Mouse (Mus musculus): ENCODE results near the gene Galnt18. TPM values are rescaled to one million over a fixed set of nuclear protein-coding genes. Genes with fewer than 3 reads are reported as not detected.

Galnt18 gene
- polyA plus RNA-seq, 1 experiment, result 13.4 TPM

DNA sequence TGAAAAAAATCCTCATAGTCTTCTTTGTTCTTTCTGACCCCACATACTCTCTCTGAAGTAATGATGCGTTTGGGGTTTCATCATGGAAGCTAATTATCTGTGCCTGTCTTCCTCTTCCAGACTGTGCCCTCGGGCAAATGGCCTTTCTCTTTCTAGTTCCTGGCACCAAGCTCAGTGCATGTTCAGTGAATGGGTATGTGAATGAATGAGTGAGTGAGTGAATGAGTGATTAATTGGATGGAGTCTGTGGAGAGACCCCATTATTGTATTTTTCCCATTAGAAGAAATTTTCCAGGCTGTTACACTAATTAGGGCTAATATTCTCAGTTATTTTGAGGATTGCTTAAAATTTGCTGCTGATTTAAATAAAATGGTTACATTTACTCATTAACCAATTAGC lies 279.2 kb downstream of the Galnt18 start:
- DNase-seq (ENCODE audit: low read depth), result peak; percentile 78
- no peak for TF ChIP-seq POLR2A (IDR thresholded peaks at IDR 0.05; ENCODE audit: borderline replicate concordance, extremely low read depth, insufficient read depth, insufficient read length, poor library complexity, severe bottlenecking)
- no peak for TF ChIP-seq CTCF (IDR thresholded peaks at IDR 0.05; ENCODE audit: borderline replicate concordance, extremely low read depth, insufficient read depth, insufficient read length)

DNA sequence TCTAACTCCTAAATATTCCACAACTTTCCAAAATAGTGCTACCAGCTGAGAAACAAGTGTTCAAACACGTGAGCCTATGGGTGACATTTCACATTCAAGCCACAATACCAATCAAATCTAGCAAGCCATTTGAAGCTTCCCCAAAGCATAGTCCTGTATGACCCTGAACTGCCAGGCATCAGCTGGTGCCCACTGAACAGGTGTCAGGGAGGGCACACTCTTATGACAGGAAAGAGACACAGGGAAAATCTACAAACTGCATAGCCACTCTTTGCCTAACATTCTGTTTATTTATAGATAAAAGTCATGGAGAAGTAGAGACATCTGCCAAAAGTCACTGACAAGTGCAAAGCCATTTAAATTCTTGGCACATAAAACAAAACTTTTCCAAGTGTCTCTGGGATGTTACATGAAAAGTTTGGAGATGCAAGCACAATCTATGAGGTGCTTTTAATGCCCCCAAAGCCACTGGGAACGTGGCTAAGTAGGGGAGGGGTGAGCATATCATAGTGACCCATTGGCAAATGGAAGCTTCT lies 280.5 kb downstream of the Galnt18 start:
- TF ChIP-seq CTCF (IDR thresholded peaks at IDR 0.05; ENCODE audit: borderline replicate concordance, extremely low read depth, insufficient read depth, insufficient read length) (no peak), POLR2A (IDR thresholded peaks at IDR 0.05; ENCODE audit: borderline replicate concordance, extremely low read depth, insufficient read depth, insufficient read length, poor library complexity, severe bottlenecking) (no peak)
- no peak for DNase-seq (ENCODE audit: low read depth)

DNA sequence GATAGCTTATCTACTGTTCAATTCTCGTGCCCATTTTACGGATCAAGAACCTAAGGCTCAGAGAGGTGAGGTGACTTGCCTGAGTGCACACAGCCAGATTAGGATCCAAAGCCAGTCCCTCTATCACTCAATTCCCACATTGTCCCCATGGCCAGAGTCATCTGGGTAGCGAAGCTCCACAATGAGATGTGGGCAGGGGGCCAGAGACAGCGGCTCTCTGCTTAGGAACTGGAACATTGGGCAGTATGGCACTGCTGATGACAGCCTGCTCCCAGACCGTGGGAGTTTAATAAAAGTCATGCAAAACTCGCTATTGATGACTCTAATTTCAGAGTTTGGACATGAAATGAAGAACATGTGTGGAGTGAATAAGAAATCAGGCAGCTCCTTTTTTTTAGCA lies 282.6 kb downstream of the Galnt18 start:
- TF ChIP-seq CTCF (IDR thresholded peaks at IDR 0.05; ENCODE audit: borderline replicate concordance, extremely low read depth, insufficient read depth, insufficient read length), result no peak
- TF ChIP-seq POLR2A (IDR thresholded peaks at IDR 0.05; ENCODE audit: borderline replicate concordance, extremely low read depth, insufficient read depth, insufficient read length, poor library complexity, severe bottlenecking), result no peak
- peak; percentile 11 for DNase-seq (ENCODE audit: low read depth)

DNA sequence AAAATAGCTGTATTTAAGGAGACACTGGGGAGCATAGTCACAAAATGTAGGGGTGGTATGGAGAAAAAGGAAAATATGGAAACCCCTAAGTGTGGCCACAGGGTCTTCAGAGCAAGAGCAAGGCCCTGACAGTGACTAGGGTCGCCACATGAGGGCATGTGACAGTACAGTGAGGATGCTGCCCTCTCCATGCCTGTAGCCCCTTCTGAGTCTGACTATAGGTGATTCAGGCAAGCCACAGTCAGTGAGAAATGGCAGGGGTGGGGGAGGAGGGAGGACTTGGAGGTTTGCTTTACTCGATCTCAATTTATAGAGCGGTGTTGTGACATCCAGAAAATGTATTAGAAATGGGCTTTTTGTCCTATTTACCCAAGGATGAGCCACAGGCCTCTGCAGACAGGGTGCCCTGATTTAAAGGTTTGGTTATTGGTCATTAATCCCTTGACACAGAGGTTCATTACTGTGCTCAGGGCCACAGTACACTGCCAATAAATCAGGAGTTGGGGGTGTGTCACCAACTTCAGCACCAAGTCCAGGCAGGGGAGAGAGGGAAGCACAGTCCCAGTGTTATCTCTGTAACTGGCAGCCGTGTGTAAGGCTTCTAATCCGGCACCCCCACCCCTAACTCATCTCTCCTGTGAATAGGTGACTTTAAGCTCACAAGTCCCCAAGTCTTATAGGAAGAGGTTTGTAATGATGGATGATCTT lies 287.4 kb downstream of the Galnt18 start:
- TF ChIP-seq CTCF (IDR thresholded peaks at IDR 0.05; ENCODE audit: borderline replicate concordance, extremely low read depth, insufficient read depth, insufficient read length), result no peak
- no peak for TF ChIP-seq POLR2A (IDR thresholded peaks at IDR 0.05; ENCODE audit: borderline replicate concordance, extremely low read depth, insufficient read depth, insufficient read length, poor library complexity, severe bottlenecking)
- DNase-seq (ENCODE audit: low read depth), result no peak

DNA sequence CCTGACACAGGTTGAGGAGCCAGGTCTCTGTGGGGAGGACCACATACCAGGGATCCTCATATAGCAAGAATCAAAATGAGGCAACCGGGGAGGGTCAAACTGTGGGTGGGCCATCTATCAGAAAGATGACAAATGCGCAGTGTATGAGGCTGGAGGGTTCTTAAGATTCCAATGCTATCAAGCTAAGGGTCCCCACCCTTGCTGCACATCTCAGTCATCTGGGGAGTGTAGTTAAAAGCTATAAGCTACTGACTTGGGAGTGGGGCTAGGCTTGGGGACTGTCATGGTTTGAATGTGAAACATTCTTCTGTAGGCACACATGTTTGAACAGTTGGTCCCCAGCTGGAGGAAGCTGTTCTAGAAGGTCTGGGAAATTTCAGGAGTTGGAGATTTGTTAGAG lies 288.2 kb downstream of the Galnt18 start:
- TF ChIP-seq POLR2A (IDR thresholded peaks at IDR 0.05; ENCODE audit: borderline replicate concordance, extremely low read depth, insufficient read depth, insufficient read length, poor library complexity, severe bottlenecking) (no peak), CTCF (IDR thresholded peaks at IDR 0.05; ENCODE audit: borderline replicate concordance, extremely low read depth, insufficient read depth, insufficient read length) (no peak)
- no peak for DNase-seq (ENCODE audit: low read depth)

DNA sequence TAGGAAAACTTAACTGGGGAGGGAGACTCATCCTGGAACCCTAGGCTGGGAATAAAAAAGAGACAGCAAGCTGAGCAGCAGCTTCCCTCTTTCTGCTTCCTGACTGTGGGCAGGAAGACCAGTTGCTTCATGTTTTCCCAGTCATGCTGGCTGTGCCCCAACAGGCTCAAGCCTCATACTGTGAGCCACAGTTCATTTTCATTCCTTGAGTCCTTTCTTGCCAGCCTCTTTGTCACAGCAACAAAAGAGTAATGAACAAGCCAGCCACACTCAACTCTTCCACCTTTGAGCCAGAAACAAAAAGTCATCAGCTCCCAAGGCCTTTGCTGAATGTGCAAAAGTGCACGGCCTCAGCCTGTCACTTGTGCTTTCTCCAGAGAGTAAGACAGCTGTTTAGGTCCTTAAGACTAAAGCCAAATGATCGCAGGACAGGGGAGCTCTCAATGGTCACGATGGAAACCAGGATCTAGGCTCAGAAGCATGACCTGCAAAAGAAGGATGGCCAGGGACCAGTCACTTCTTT lies 292.9 kb downstream of the Galnt18 start:
- peak; percentile 44 for DNase-seq (ENCODE audit: low read depth)
- no peak for TF ChIP-seq POLR2A (IDR thresholded peaks at IDR 0.05; ENCODE audit: borderline replicate concordance, extremely low read depth, insufficient read depth, insufficient read length, poor library complexity, severe bottlenecking)
- no peak for TF ChIP-seq CTCF (IDR thresholded peaks at IDR 0.05; ENCODE audit: borderline replicate concordance, extremely low read depth, insufficient read depth, insufficient read length)

DNA sequence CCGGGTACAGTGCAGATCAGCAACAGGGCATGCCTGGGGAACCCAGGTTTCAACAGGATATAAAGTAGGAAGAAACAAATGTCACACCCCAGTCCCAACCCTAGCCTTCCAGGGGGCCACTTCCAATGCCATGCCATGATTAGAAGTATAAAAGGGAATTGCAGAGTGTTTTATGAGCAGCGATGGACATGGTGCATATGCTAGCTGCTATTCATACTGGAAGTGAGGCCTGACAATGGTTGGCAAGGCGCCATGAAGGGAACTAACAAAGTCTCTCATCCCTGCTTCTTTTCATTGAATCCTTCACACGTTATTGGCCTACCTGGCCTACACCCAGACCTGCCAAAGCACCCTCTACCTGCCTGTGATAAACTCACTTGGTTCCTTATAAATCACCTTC lies 295.9 kb downstream of the Galnt18 start:
- DNase-seq (ENCODE audit: low read depth), result no peak
- TF ChIP-seq POLR2A (IDR thresholded peaks at IDR 0.05; ENCODE audit: borderline replicate concordance, extremely low read depth, insufficient read depth, insufficient read length, poor library complexity, severe bottlenecking) (no peak), CTCF (IDR thresholded peaks at IDR 0.05; ENCODE audit: borderline replicate concordance, extremely low read depth, insufficient read depth, insufficient read length) (no peak)

DNA sequence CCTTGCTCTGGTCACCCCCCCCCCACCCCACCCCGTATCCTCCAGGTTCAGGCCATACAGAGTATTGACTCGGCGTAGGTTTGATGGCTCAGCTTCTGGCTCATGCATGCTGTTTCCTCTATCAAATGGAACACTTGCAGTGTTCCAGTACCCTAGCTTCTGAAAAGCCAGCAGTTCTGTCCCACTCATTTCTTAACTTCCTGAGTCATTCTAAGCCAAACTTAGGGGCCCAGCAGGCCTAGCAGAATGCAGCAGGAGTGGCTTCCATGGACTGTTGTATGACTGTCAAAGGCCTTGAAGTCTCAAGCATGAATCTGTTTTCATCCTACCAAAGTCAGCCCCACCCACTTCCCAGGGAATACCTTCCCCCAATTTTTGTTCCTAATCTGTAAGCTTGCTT lies 296.5 kb downstream of the Galnt18 start:
- no peak for DNase-seq (ENCODE audit: low read depth)
- no peak for TF ChIP-seq POLR2A (IDR thresholded peaks at IDR 0.05; ENCODE audit: borderline replicate concordance, extremely low read depth, insufficient read depth, insufficient read length, poor library complexity, severe bottlenecking)

DNA sequence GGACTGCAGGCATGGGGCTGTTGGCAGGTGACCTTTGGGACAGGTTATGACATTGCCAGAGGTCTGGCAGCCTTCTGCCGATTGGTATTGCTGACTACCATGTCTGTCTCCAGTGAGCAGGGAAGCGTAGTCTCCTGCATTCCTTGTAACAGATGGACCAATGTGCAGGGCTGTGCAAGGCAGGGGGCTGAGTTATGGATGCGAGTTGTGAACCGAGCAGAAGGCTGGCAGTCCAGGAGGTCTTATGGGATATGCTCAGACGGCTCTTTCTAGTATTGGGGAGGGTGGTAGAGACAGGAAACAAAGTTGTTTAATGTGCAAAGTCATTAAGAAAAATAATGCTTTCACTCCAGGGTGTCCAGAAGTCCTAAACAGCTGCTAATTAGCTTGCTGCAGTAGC lies 312.1 kb downstream of the Galnt18 start:
- TF ChIP-seq POLR2A (IDR thresholded peaks at IDR 0.05; ENCODE audit: borderline replicate concordance, extremely low read depth, insufficient read depth, insufficient read length, poor library complexity, severe bottlenecking) (no peak), CTCF (IDR thresholded peaks at IDR 0.05; ENCODE audit: borderline replicate concordance, extremely low read depth, insufficient read depth, insufficient read length) (no peak)
- DNase-seq (ENCODE audit: low read depth), result peak; percentile 8

DNA sequence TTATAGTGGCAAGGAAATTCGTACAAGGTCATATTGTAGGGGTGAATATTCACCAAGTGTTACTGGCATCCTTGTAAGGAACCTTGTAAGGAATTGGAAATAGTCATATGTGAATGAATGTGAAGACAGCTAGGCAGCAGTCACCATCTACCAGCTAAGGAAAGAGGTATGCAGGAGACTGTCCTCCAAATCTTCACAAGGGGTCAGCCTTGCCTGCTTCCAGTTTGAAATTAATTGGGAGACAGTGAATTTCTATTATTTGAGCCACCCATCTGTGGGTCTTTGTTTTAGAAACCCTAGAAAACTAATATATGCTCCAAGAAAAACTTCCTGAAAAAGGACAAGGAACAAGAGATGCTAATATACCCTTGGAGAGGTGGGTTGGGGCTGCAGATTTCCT lies 313.1 kb downstream of the Galnt18 start:
- DNase-seq (ENCODE audit: low read depth), result no peak
- TF ChIP-seq POLR2A (IDR thresholded peaks at IDR 0.05; ENCODE audit: borderline replicate concordance, extremely low read depth, insufficient read depth, insufficient read length, poor library complexity, severe bottlenecking) (no peak), CTCF (IDR thresholded peaks at IDR 0.05; ENCODE audit: borderline replicate concordance, extremely low read depth, insufficient read depth, insufficient read length) (no peak)

DNA sequence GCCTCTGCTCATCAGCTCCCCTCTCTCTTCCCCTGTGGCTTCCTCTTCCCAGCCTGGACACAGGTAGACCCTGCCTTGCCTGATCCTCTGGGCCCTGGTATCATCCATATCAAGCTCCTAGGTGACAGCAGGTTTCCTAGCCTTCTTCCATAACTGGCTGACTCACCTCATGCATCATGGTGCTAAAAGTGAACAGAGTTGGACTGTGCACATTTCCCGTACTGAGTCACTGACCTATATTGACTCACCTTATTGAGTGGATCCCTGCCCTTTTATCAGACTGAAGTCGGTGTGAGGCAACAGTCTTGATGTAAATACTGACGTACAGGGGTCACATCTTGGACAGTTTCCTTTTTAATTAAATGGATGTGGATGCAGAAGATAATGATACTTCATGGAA lies 313.7 kb downstream of the Galnt18 start:
- no peak for DNase-seq (ENCODE audit: low read depth)
- TF ChIP-seq CTCF (IDR thresholded peaks at IDR 0.05; ENCODE audit: borderline replicate concordance, extremely low read depth, insufficient read depth, insufficient read length), result no peak
- TF ChIP-seq POLR2A (IDR thresholded peaks at IDR 0.05; ENCODE audit: borderline replicate concordance, extremely low read depth, insufficient read depth, insufficient read length, poor library complexity, severe bottlenecking), result no peak

DNA sequence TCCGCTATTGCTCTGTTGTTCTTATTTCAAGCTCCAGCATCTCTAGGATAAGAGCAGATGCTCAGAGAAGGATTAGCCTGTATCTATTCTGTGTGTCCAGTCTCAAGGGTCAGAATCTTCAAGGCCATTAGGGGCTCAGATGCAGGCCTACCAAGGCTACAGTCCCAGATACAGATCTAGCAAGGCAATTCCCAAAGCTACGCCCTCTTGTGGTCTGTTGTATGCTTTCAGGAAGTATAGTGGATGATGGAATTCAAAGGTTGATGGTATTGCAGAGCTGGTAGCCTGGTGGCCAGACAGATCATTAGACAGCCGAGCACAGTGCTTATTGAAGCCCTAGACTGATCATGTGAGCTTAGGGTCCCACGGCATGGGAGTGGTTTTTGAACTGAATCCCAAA lies 320.1 kb downstream of the Galnt18 start:
- no peak for DNase-seq (ENCODE audit: low read depth)
- no peak for TF ChIP-seq CTCF (IDR thresholded peaks at IDR 0.05; ENCODE audit: borderline replicate concordance, extremely low read depth, insufficient read depth, insufficient read length)
- TF ChIP-seq POLR2A (IDR thresholded peaks at IDR 0.05; ENCODE audit: borderline replicate concordance, extremely low read depth, insufficient read depth, insufficient read length, poor library complexity, severe bottlenecking), result no peak
